Mouse (Mus musculus) lung, postnatal 14 days (tissue): Measurements from ENCODE around the gene Chmp6.

Source experiments
- DNase-seq: peaks from one replicate; pipeline ENCODE4 v3.0.0; 2021

Chmp6 gene

GRCm38 (mm10) chr11:119937772-119938502 lies 24.7 kb downstream of the Chmp6 start:
- DNase-seq: no peak

GRCm38 (mm10) chr11:119939073-119939710 lies 26.0 kb downstream of the Chmp6 start:
- no peak for DNase-seq

GRCm38 (mm10) chr11:119939711-119940106 lies 26.5 kb downstream of the Chmp6 start:
- DNase-seq: no peak

- DNase-seq: no peak
Observed at GRCm38 (mm10) chr11:119940142-119940541, 26.9 kb downstream of the Chmp6 start.

- DNase-seq: no peak
Observed at GRCm38 (mm10) chr11:119941794-119942193, 28.6 kb downstream of the Chmp6 start.

GRCm38 (mm10) chr11:119942201-119942726 lies 29.0 kb downstream of the Chmp6 start:
- no peak for DNase-seq

- DNase-seq: peak; percentile 99
Observed at GRCm38 (mm10) chr11:119942727-119943427, 29.6 kb downstream of the Chmp6 start, which contains the start of gene Baiap2. Gene Baiap2, plus strand, starts transcription at chr11:119942763.

DNA sequence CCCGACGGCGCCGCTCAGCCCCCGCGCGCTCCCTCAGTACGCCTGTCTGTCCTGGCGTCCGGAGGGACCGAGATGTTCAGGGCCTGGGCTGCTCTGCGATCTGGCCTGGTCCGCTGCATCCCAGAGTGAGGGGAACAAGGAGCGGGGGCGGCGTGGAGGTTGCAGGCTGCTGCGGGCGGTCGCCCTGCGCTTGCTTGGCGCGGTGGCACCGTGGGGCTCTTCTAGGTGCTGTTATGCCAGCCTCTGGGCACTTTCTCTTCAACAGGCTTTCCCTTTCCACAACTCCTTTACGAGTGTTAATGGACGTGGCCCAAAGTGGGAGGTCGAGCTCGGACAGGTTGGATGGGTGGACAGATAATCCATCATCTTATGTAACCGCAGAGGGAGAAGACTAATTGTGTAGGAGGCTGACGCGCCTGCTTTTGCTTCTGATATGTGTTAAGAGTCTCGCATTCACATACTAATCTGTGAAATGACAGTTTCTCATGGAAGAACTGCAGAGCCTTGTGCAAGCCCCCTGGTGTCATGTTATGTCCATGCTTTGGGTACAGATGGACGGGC lies 30.3 kb downstream of the Chmp6 start:
- DNase-seq: peak; percentile 39

DNA sequence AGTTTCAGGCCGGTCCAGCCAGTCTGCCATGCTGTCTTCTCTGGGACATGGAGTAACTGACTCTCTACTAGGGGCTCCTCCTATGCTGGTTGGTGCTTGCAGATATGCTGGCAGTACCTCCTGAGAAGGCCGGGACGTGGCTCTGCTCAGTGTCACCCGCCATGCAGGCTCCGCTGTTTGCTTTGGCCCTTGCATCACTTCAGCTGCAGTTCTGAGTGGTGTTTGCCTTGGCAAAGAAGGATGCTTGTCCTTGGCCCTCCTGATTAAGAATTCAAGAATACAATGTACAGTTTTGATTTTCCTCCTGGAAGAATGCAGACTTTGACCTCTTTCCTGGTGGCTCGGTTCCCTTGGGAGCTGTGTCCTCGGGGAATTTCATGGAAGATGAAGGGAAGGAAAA lies 32.1 kb downstream of the Chmp6 start:
- DNase-seq: peak; percentile 71

DNA sequence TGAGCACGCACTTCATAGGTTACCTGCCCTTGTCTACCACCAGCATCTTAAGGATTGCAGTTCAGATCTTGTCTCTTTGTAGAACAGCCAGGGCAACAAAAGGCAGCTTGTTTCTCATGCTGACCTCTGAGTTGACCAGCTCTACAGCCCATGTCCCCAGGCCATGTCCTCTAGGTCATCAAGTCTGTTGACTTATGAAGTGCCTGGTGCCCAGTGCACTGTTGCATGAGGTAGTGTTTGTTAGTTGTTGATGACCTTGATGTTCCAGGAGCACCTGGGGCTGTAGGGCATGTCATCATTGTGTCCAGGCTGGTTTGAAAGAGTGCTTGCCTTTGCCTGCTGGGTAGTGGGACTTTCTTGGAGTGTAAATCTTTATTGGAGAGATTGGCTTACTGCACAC lies 34.2 kb downstream of the Chmp6 start:
- no peak for DNase-seq

- no peak for DNase-seq
Observed at GRCm38 (mm10) chr11:119947897-119948296, 34.7 kb downstream of the Chmp6 start.

- DNase-seq: no peak
Observed at GRCm38 (mm10) chr11:119948305-119948704, 35.1 kb downstream of the Chmp6 start.

- no peak for DNase-seq
Observed at GRCm38 (mm10) chr11:119948803-119949202, 35.6 kb downstream of the Chmp6 start.

DNA sequence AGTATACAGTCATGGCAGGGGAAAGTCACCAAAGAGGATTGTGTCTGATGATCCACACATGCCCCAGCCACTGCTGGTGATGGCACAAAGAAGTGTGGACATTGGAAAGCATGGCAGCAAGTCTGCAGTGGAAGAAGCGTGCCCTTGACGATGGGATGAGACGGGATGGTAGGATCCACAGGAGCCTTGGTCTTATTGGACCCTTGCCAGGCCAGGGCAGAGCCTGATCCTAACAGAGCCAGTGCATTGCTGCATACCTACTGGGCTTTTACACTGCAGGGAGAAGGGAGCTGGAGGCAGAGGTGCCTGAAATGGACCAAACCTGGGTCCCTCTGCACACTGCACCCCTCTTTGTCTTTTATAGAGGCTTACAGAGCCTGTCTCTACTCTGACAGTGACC lies 37.3 kb downstream of the Chmp6 start:
- DNase-seq: no peak

DNA sequence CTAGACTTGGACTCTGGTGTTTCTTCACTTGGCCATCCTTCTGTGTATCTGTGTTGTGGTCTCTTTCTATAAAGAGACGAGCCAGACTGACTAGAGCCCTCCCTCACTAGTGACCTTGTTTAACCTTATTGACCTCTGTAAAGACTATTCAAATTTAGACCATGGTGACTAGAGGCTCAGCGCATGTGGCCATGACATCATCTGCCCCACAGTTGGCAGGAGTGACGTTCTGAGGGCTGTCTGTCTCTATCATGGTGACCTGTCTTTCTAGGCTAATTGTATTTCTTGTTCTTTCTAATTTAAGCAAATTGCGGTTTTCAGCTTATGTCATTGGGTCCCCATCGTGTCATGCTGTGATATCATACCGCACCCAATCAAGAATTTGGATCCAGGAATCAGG lies 38.1 kb downstream of the Chmp6 start:
- DNase-seq: no peak

- peak; percentile 68 for DNase-seq
Observed at GRCm38 (mm10) chr11:119952429-119953224, 39.4 kb downstream of the Chmp6 start.

- DNase-seq: no peak
Observed at GRCm38 (mm10) chr11:119954233-119954632, 41.0 kb downstream of the Chmp6 start.

GRCm38 (mm10) chr11:119954749-119955337 lies 41.6 kb downstream of the Chmp6 start:
- DNase-seq: peak; percentile 26

DNA sequence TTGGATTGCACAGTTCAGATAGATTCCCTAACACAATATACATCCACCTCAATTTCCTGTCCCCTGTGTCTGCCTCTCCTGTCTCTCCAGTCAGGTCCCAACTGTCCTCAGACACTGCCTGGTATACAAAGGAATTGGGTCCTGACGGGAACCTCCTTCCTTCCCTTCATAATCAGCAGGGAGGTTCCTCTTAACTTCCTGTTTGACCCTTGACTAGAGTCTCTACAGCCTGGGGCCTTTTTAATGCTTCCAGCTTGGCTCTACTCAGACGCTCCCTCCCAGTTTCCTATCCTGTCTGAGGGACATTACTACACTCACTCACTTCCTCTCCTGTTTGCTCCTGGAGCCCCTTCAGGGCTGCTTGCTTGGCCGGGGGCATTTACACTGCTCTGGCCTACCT lies 42.2 kb downstream of the Chmp6 start:
- DNase-seq: peak; percentile 29

GRCm38 (mm10) chr11:119956590-119956989 lies 43.3 kb downstream of the Chmp6 start:
- no peak for DNase-seq

DNA sequence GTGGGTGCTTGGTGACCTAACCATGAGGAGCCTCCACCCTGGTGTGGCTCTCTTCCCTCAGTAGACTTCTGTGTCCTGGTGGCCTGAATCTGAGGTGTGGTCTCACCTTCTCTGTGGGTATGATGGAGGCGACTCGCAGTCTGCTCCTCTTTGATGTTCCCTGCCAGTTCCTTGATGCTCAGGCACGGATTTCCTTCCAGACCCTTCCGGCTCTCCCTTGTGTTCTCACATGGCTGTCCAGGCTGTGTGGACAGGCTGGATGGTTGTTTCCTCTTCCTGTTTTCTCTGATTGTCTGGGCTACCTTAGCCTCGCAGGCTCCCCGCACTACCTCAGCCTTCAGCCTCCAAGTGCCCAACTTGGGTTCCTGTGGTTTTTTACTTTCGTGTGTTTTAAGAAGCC lies 45.6 kb downstream of the Chmp6 start:
- no peak for DNase-seq

DNA sequence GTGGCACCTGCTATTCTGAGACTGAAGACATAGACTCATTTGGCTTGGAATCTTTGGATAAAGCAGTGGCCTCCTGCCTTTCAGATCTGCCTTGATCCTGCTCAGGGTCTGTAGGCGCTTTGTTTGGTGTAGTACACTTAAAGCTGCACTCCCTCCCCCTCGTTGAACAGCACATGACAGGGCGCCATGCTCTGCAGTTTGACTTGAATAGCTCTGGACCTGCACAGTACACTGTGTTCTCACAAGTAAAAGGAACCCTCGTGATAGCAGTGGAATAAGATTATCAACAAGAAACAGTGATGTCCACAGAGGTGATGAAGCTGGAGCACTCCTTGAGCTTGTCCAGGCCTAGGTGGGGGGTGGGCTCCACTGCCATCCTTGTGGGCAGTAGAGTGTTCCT lies 46.5 kb downstream of the Chmp6 start:
- DNase-seq: no peak
